Comparison of ENCODE assay signal across 9 mouse cellular contexts in the genomic region with DNA sequence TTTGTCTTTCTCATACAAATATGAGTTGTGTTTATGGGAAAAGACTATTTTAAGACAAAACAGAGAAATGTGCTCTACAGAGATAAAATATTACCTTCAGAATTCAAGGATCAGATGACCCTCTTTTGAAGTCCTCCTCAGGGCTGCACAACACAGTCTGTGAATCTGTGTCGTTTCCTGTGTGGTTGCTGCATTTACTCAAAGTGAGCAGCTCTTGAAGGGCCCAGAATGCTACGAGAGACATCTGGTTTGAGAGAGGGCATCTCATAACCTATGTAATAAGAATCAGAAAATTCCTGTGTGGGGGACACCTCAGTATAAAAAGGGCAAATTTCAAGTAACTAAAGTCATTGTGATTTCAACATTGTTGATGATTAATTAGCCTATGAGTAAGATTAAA.
"Had no signal": no experiment of that assay in that cellular context is flagged by ENCODE, and none has a peak within 500 bp of the region (broad histone marks: within the 10 kb centered on the region; RNA-seq: fewer than 3 reads in every experiment).

No protein-coding gene starts in this region.

- DNase-seq: kidney, adult 8-10 months; kidney, postnatal 10 days; kidney, postnatal 36 days; layer of hippocampus, postnatal 36 days; liver, postnatal 0 days; lung, embryonic 14.5 days; thymus, postnatal 36 days had no signal

- ATAC-seq: liver, postnatal 0 days; lung, postnatal 0 days; midbrain, embryonic 15.5 days had no signal
